In the genomic region with DNA sequence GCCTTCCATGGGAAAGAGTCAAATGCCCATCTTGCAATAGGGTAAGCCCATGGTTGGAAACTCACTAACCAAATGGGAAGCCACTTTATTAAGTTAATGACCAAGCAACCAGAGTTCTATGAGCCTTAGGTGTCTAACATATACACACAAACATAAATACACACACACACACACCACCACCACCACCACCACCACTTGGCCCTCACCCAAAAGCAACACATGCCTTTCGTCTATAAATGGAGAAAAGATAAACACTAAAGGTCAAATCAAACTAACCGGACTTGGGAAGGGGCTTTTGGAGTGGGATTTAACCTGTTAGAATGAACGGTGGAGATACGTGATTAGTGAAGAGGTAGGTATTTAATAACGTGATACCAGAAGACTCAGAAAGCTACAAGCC, we compare ENCODE assay signal across 9 mouse cellular contexts. TPM values are rescaled to one million over a fixed set of nuclear protein-coding genes. Genes with fewer than 3 reads are reported as not detected.
DNase-seq lines count a peak whose midpoint lies in the region; ATAC-seq and TF ChIP-seq lines count a peak whose summit lies in the region.
"Had no signal": no experiment of that assay in that cellular context is flagged by ENCODE, and none has a peak within 500 bp of the region (broad histone marks: within the 10 kb centered on the region; RNA-seq: fewer than 3 reads in every experiment).

No protein-coding gene starts in this region.

- 83% methylated on average over 5 of the region's 5 CpGs for WGBS in hindbrain, embryonic 12.5 days
- 75% methylated on average over 5 of the region's 5 CpGs for WGBS in hindbrain, embryonic 16.5 days
- WGBS in embryonic facial prominence, embryonic 14.5 days = 62% methylated on average over 5 of the region's 5 CpGs
- 54% methylated on average over 5 of the region's 5 CpGs for WGBS in limb, embryonic 15.5 days

- no peak for ATAC-seq in hindbrain, embryonic 12.5 days (ENCODE audit: low FRiP score)
- ATAC-seq in hindbrain, embryonic 16.5 days = no peak
- no peak for ATAC-seq in embryonic facial prominence, embryonic 14.5 days (ENCODE audit: low read depth)
- no peak for ATAC-seq in limb, embryonic 15.5 days (ENCODE audit: insufficient number of reproducible peaks, low FRiP score, low TSS enrichment, low read depth)
- no peak for ATAC-seq in granulocyte monocyte progenitor cell, adult 5-6 weeks (replicated peaks; ENCODE audit: poor library complexity, severe bottlenecking)

- in situ Hi-C loops in CH12.LX (cut with MboI; ENCODE audit: low pct_ligation_motif_present, low pct_unique_long_range_greater_than_20kb, low sequenced_read_pairs) = no loop called here

- DNase-seq in CH12.LX (ENCODE audit: extremely low read depth) = no peak
- DNase-seq in embryonic facial prominence, embryonic 14.5 days (ENCODE audit: low spot score) = no peak
- DNase-seq in cerebellum, adult 9-10 months = no peak
- no peak for DNase-seq in adrenal gland, adult (ENCODE audit: inconsistent age in 2 of 2, low spot score in 1 of 2)
- DNase-seq: forebrain, postnatal 0 days had no signal

- H3K27me3 ChIP-seq in hindbrain, embryonic 12.5 days = peaks cover 6% of the 10 kb centered on the region; the same call in 1 of the 2 replicates
- H3K27me3 ChIP-seq in hindbrain, embryonic 16.5 days (replicated peaks; ENCODE audit: control insufficient read depth, insufficient read depth, low read length) = no peaks in the 10 kb centered on the region; the same call in 1 of the 2 replicates
- H3K27me3 ChIP-seq in CH12.LX (replicated peaks) = no peaks in the 10 kb centered on the region
- no peaks in the 10 kb centered on the region for H3K27me3 ChIP-seq in embryonic facial prominence, embryonic 14.5 days (replicated peaks; ENCODE audit: control insufficient read depth, insufficient read depth, low read length)
- no peaks in the 10 kb centered on the region for H3K27me3 ChIP-seq in limb, embryonic 15.5 days

- H3K4me3 ChIP-seq in hindbrain, embryonic 12.5 days = 0 out of 2 replicates have a peak overlapping the region, but pooled peaks have one; percentile 43
- no peak overlapping the region for H3K4me3 ChIP-seq in hindbrain, embryonic 16.5 days (ENCODE audit: low read length)
- H3K4me3 ChIP-seq in CH12.LX (replicated peaks in 1 of 3; ENCODE audit: low read depth in 2 of 3, low read length in 2 of 3, poor library complexity in 1 of 3) = peak overlapping the region in 2 of 3 experiments; percentile 65 to 80
- peak overlapping the region; percentile 61 for H3K4me3 ChIP-seq in embryonic facial prominence, embryonic 14.5 days (ENCODE audit: low read depth, low read length)
- H3K4me3 ChIP-seq in limb, embryonic 15.5 days = peak overlapping the region; percentile 62

- TF ChIP-seq EP300 in CH12.LX (IDR thresholded peaks at IDR 0.05; ENCODE audit: low read length) = no peak

- H3K79me2 ChIP-seq in CH12.LX (replicated peaks; ENCODE audit: control insufficient read depth, extremely low read depth, insufficient read depth, poor library complexity, severe bottlenecking) = no peaks in the 10 kb centered on the region

- no peak overlapping the region for H3K4me2 ChIP-seq in hindbrain, embryonic 12.5 days (replicated peaks)
- no peak overlapping the region for H3K4me2 ChIP-seq in hindbrain, embryonic 16.5 days (ENCODE audit: low read length)
- H3K4me2 ChIP-seq in CH12.LX (ENCODE audit: insufficient read depth, low read depth, poor library complexity, severe bottlenecking) = peak overlapping the region; percentile 74
- peak overlapping the region; percentile 84 for H3K4me2 ChIP-seq in embryonic facial prominence, embryonic 14.5 days (ENCODE audit: low read depth, low read length)
- no peak overlapping the region for H3K4me2 ChIP-seq in limb, embryonic 15.5 days

- H3K9me3 ChIP-seq in hindbrain, embryonic 12.5 days (replicated peaks) = no peaks in the 10 kb centered on the region
- H3K9me3 ChIP-seq in hindbrain, embryonic 16.5 days (ENCODE audit: control insufficient read depth, low read length) = no peaks in the 10 kb centered on the region
- H3K9me3 ChIP-seq in CH12.LX (replicated peaks; ENCODE audit: low read length) = peaks cover 4% of the 10 kb centered on the region
- H3K9me3 ChIP-seq in embryonic facial prominence, embryonic 14.5 days (ENCODE audit: control insufficient read depth, low read length) = no peaks in the 10 kb centered on the region
- no peaks in the 10 kb centered on the region for H3K9me3 ChIP-seq in limb, embryonic 15.5 days

- TF ChIP-seq POLR2A in CH12.LX (IDR thresholded peaks at IDR 0.05; ENCODE audit: low read depth, low read length) = no peak

- no peak for TF ChIP-seq CTCF in CH12.LX (conservative IDR thresholded peaks at IDR 0.05 in 1 of 2, IDR thresholded peaks at IDR 0.05 in 1 of 2; ENCODE audit: low read depth in 2 of 2, low read length in 2 of 2)

- no peaks in the 10 kb centered on the region for H3K36me3 ChIP-seq in hindbrain, embryonic 12.5 days
- H3K36me3 ChIP-seq in hindbrain, embryonic 16.5 days (ENCODE audit: control insufficient read depth, insufficient read depth, low read length) = no peaks in the 10 kb centered on the region
- H3K36me3 ChIP-seq in CH12.LX (replicated peaks in 1 of 2; ENCODE audit: control insufficient read depth in 1 of 2, insufficient read depth in 1 of 2, low read length in 1 of 2) = peaks cover 0 to 4% of the 10 kb centered on the region in 2 experiments
- H3K36me3 ChIP-seq in embryonic facial prominence, embryonic 14.5 days (ENCODE audit: control insufficient read depth, insufficient read depth, low read length) = no peaks in the 10 kb centered on the region
- no peaks in the 10 kb centered on the region for H3K36me3 ChIP-seq in limb, embryonic 15.5 days

- H3K4me1 ChIP-seq in hindbrain, embryonic 12.5 days = peaks cover 4% of the 10 kb centered on the region; the same call in 1 of the 2 replicates
- peaks cover 4% of the 10 kb centered on the region; the same call in 1 of the 2 replicates for H3K4me1 ChIP-seq in hindbrain, embryonic 16.5 days (ENCODE audit: control insufficient read depth, insufficient read depth, low read depth, low read length)
- H3K4me1 ChIP-seq in CH12.LX (ENCODE audit: control insufficient read depth in 1 of 2, insufficient read depth in 2 of 2) = peaks cover 9 to 49% of the 10 kb centered on the region in 2 experiments
- H3K4me1 ChIP-seq in embryonic facial prominence, embryonic 14.5 days (ENCODE audit: control insufficient read depth, insufficient read depth, low read length) = peaks cover 7% of the 10 kb centered on the region; the same call in 1 of the 2 replicates
- H3K4me1 ChIP-seq in limb, embryonic 15.5 days = peaks cover 15% of the 10 kb centered on the region

- H3K27ac ChIP-seq in hindbrain, embryonic 12.5 days = no peak overlapping the region
- no peak overlapping the region for H3K27ac ChIP-seq in hindbrain, embryonic 16.5 days (ENCODE audit: low read depth, low read length)
- no peak overlapping the region for H3K27ac ChIP-seq in CH12.LX (ENCODE audit: insufficient read depth, low read depth)
- no peak overlapping the region for H3K27ac ChIP-seq in embryonic facial prominence, embryonic 14.5 days (replicated peaks; ENCODE audit: low read depth, low read length)
- H3K27ac ChIP-seq in limb, embryonic 15.5 days = no peak overlapping the region

- no peak for TF ChIP-seq RAD21 in CH12.LX (IDR thresholded peaks at IDR 0.05; ENCODE audit: low read depth, low read length)

- H3K9ac ChIP-seq in hindbrain, embryonic 12.5 days = no peak overlapping the region
- H3K9ac ChIP-seq in hindbrain, embryonic 16.5 days (ENCODE audit: low read depth, low read length) = no peak overlapping the region
- no peak overlapping the region for H3K9ac ChIP-seq in CH12.LX (ENCODE audit: insufficient read depth, low read depth)
- H3K9ac ChIP-seq in embryonic facial prominence, embryonic 14.5 days (ENCODE audit: low read depth, low read length) = no peak overlapping the region
- H3K9ac ChIP-seq in limb, embryonic 15.5 days = no peak overlapping the region
- H3K9ac ChIP-seq: forebrain, postnatal 0 days had no signal

- dilution Hi-C loops in CH12.LX (cut with MboI; ENCODE audit: extremely low pct_ligation_motif_present, extremely low pct_unique_long_range_greater_than_20kb, low sequenced_read_pairs) = no loop called here

TF ChIP-seq in CH12.LX, 34 proteins besides CTCF, POLR2A, EP300 and RAD21:
- no peak for TF ChIP-seq NELFE (IDR thresholded peaks at IDR 0.05; ENCODE audit: low read depth, low read length)
- no peak for TF ChIP-seq POLR2AphosphoS2 (IDR thresholded peaks at IDR 0.05; ENCODE audit: low read depth, low read length)
- TF ChIP-seq E2F4 (IDR thresholded peaks at IDR 0.05; ENCODE audit: insufficient replicate concordance, low read depth, low read length) = no peak
- no peak for TF ChIP-seq TBP (conservative IDR thresholded peaks at IDR 0.05; ENCODE audit: low read depth, low read length)
- no peak for TF ChIP-seq CHD1 (IDR thresholded peaks at IDR 0.05; ENCODE audit: low read depth, low read length)
- TF ChIP-seq NRF1 (IDR thresholded peaks at IDR 0.05; ENCODE audit: low read depth, low read length) = no peak
- TF ChIP-seq ETS1 (conservative IDR thresholded peaks at IDR 0.05; ENCODE audit: low read depth, low read length) = no peak
- no peak for TF ChIP-seq SMC3 (IDR thresholded peaks at IDR 0.05; ENCODE audit: low read depth, low read length)
- no peak for TF ChIP-seq TCF12 (IDR thresholded peaks at IDR 0.05; ENCODE audit: low read depth, low read length)
- TF ChIP-seq PAX5 (IDR thresholded peaks at IDR 0.05; ENCODE audit: low read length) = no peak
- TF ChIP-seq ELF1 (IDR thresholded peaks at IDR 0.05; ENCODE audit: low read depth, low read length) = no peak
- TF ChIP-seq MXI1 (IDR thresholded peaks at IDR 0.05; ENCODE audit: low read depth, low read length) = no peak
- no peak for TF ChIP-seq CHD2 (IDR thresholded peaks at IDR 0.05; ENCODE audit: low read length)
- no peak for TF ChIP-seq IRF4 (IDR thresholded peaks at IDR 0.05; ENCODE audit: low read depth, low read length)

RNA-seq across cellular contexts. Expression of gene Myzap, which starts 1.1 kb away (rescaled TPM):
- 5.5 and 6.6 TPM in 2 replicates for polyA plus RNA-seq in hindbrain, embryonic 12.5 days (2016; fragmentation: Nextera tagmentation; extraction: Ambion mirVana)
- polyA plus RNA-seq in hindbrain, embryonic 16.5 days (2015; fragmentation: Nextera tagmentation; extraction: Ambion mirVana) = 1.9 and 2.3 TPM in 2 replicates
- total RNA-seq in CH12.LX (2012; rRNA removed) (2.9 and 4.6 TPM in 2 replicates), CH12.LX (2014; rRNA removed) (6.2 and 6.3 TPM in 2 replicates)
- 7.2 and 7.5 TPM in 2 replicates for polyA plus RNA-seq in CH12.LX (2012; ENCODE audit: insufficient read length, low read depth)
- 18.6 and 18.7 TPM in 2 replicates for polyA plus RNA-seq in embryonic facial prominence, embryonic 14.5 days (2014; fragmentation: Nextera tagmentation; extraction: Ambion mirVana)
- polyA plus RNA-seq in limb, embryonic 15.5 days (2015; fragmentation: Nextera tagmentation; extraction: Ambion mirVana) = 15.5 and 19.9 TPM in 2 replicates
- not detected in 2 replicates for total RNA-seq in granulocyte monocyte progenitor cell, adult 5-6 weeks (2014; fragmentation: Nextera tagmentation)
- 0.34 TPM in 1 of 2 replicates, not detected in the other for total RNA-seq in granulocyte monocyte progenitor cell, adult 5-6 weeks (2017)

Comparison
In these comparisons a context has a peak if more than half of its experiments do, and no peak if none do; other contexts are left out.
1. H3K4me2 ChIP-seq: peak in CH12.LX (single experiment) and embryonic facial prominence, embryonic 14.5 days (single experiment); none in hindbrain, embryonic 12.5 days (single experiment), hindbrain, embryonic 16.5 days (single experiment) and limb, embryonic 15.5 days (single experiment).